Mouse (Mus musculus): ENCODE measurements around the gene Dgcr8. TPM values are rescaled to one million over a fixed set of nuclear protein-coding genes. Genes with fewer than 3 reads are reported as not detected.

Dgcr8 gene
- polyA plus RNA-seq, 1 experiment from 2014 or later = 26.4 TPM

- Histone ChIP-seq H3K27ac (ENCODE audit: low read depth, low read length) (peak overlapping the region; percentile 93), H3K9ac (ENCODE audit: low read depth, low read length) (peak overlapping the region; percentile 97), H3K27me3 (ENCODE audit: control insufficient read depth, insufficient read depth, low read length) (no peaks in the 10 kb centered on the region), H3K36me3 (ENCODE audit: control insufficient read depth, insufficient read depth, low read length) (peaks cover 44% of the 10 kb centered on the region), H3K4me3 (ENCODE audit: low read depth, low read length) (peak overlapping the region; percentile 96), H3K9me3 (replicated peaks; ENCODE audit: control insufficient read depth, low read length) (no peaks in the 10 kb centered on the region), H3K4me1 (ENCODE audit: control insufficient read depth, insufficient read depth, low read length) (peaks cover 24% of the 10 kb centered on the region), H3K4me2 (peak overlapping the region; percentile 91)
- ATAC-seq (replicated peaks; ENCODE audit: insufficient number of reproducible peaks, low FRiP score, low TSS enrichment) = no peak
- under 1% methylated on average over 33 of the region's 33 CpGs for WGBS (ENCODE audit: insufficient replicate concordance)
Measured at GRCm38 (mm10) chr16:18247521-18248399, 41.3 kb downstream of the Dgcr8 start.

DNA sequence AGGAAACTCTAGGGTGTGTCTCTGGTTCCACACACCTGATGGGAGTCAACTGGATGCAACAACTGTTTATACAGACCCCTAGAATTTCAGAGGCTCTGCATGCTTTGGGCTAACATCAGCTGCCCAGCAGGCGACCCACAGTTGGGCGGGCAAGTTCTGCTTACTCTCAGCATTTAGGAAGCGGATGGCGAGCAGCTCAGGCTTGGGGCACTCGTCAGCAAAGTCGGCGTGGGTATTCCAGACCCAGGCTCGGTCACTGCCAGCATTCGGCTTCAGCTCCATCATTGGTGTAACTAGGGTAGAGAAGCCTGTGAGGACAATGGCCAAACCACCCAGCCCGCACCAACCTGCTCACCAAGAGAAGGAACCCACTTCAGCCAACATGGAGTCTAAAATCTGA, 47.5 kb downstream of the Dgcr8 start:
- ATAC-seq (replicated peaks; ENCODE audit: insufficient number of reproducible peaks, low FRiP score, low TSS enrichment) = no peak
- WGBS (ENCODE audit: insufficient replicate concordance) = 88% methylated on average over 10 of the region's 10 CpGs

GRCm38 (mm10) chr16:18236676-18237501, 52.2 kb downstream of the Dgcr8 start:
- peaks cover 23% of the 10 kb centered on the region for H3K4me1 ChIP-seq (ENCODE audit: control insufficient read depth, insufficient read depth, low read length)
- no peak overlapping the region for H3K27ac ChIP-seq (ENCODE audit: low read depth, low read length)

More for the DNA sequence above, 47.5 kb downstream of the Dgcr8 start:
- Histone ChIP-seq H3K27ac (ENCODE audit: low read depth, low read length) (no peak overlapping the region), H3K36me3 (ENCODE audit: control insufficient read depth, insufficient read depth, low read length) (peaks cover 60% of the 10 kb centered on the region), H3K4me1 (ENCODE audit: control insufficient read depth, insufficient read depth, low read length) (peaks cover 2% of the 10 kb centered on the region), H3K4me2 (no peak overlapping the region), H3K4me3 (ENCODE audit: low read depth, low read length) (no peak overlapping the region), H3K9me3 (replicated peaks; ENCODE audit: control insufficient read depth, low read length) (no peaks in the 10 kb centered on the region), H3K27me3 (ENCODE audit: control insufficient read depth, insufficient read depth, low read length) (no peaks in the 10 kb centered on the region), H3K9ac (ENCODE audit: low read depth, low read length) (no peak overlapping the region)

DNA sequence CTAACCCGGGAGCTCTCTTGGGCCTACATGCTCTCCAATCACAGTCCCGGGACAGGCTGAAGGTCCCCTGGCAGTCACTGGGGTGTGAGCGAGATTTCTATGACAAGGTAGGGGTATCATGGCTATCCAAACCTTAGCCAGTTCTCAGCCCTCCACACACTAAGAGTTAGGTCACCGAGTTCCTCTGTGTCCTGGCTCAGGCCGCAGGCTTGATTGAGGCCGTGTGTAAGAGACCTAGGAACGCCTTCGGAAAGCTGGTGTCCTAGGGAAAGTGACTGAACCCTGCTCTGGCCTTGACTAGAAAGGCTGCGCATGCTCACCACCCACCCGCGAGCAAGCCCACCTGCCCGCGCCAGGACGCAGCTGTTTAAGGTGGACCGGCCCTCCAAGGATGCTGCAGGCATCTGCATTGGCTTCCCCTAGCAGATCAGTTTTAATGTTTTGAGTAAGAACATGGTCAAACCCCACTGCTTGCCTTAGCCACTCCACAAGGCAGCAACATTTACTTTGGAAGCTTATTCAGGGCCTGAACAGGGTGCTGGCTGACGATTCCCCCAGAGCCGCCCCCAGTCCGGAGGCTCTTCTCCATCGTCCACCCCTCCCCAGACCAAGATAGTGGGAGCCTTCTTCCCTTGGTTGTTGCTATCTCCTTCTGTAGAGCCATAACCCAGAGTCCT, 53.5 kb downstream of the Dgcr8 start:
- Histone ChIP-seq H3K4me1 (ENCODE audit: control insufficient read depth, insufficient read depth, low read length) (peaks cover 29% of the 10 kb centered on the region), H3K27me3 (ENCODE audit: control insufficient read depth, insufficient read depth, low read length) (no peaks in the 10 kb centered on the region), H3K36me3 (ENCODE audit: control insufficient read depth, insufficient read depth, low read length) (peaks cover 10% of the 10 kb centered on the region), H3K4me2 (peak overlapping the region; percentile 79), H3K4me3 (ENCODE audit: low read depth, low read length) (peak overlapping the region; percentile 75), H3K9me3 (replicated peaks; ENCODE audit: control insufficient read depth, low read length) (no peaks in the 10 kb centered on the region), H3K27ac (ENCODE audit: low read depth, low read length) (peak overlapping the region; percentile 85), H3K9ac (ENCODE audit: low read depth, low read length) (peak overlapping the region; percentile 85)
- WGBS (ENCODE audit: insufficient replicate concordance) = 4% methylated on average over 19 of the region's 19 CpGs
- ATAC-seq (replicated peaks; ENCODE audit: insufficient number of reproducible peaks, low FRiP score, low TSS enrichment) = peak; percentile 41; the same call in 1 of the 2 replicates

More at GRCm38 (mm10) chr16:18236676-18237501, 52.2 kb downstream of the Dgcr8 start:
- Histone ChIP-seq H3K9me3 (replicated peaks; ENCODE audit: control insufficient read depth, low read length) (no peaks in the 10 kb centered on the region), H3K4me3 (ENCODE audit: low read depth, low read length) (0 out of 2 replicates have a peak overlapping the region, but pooled peaks have one; percentile 75), H3K4me2 (peak overlapping the region; percentile 79; the same call in 1 of the 2 replicates), H3K36me3 (ENCODE audit: control insufficient read depth, insufficient read depth, low read length) (peaks cover 17% of the 10 kb centered on the region), H3K27me3 (ENCODE audit: control insufficient read depth, insufficient read depth, low read length) (no peaks in the 10 kb centered on the region), H3K9ac (ENCODE audit: low read depth, low read length) (no peak overlapping the region)
- 71% methylated on average over 7 of the region's 7 CpGs for WGBS (ENCODE audit: insufficient replicate concordance)
- no peak for ATAC-seq (replicated peaks; ENCODE audit: insufficient number of reproducible peaks, low FRiP score, low TSS enrichment)

DNA sequence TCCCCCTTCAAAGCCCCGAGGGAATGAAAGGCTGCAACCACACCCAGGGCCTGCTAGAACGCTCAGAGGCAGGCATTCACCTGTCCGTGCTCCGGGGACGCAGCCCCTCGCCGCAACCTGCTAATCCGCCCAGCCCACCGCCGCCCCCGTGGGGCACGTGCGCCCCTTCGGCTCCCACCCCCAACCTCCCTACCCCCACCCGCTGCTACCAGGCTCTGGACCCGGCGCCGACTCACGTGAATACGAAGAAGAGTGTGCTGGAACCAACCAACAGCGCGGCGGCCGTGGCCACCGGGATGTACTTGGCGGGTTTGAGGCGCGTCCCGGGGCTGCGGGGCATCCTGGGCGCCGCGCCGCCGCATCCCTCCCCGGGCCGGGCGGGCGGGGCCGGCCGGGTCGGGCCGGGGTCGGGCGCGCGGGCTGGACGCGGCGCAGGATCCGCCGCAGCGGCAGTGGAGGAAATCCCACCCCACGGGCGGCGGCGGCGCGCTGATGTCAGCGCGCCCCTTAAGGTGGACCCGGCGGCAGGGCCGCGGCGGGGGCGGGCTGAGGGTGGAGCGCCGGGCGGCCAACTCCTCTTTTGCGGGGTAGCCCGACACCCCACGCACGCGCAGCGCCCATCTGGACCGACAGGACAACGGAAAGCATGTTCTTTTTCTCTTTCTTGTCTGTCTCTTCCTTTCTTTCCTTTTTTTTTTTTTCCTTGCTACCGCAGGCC, 54.2 kb downstream of the Dgcr8 start, which contains the start of gene Zdhhc8:
TSS of gene Zdhhc8 (minus strand) at position 466 of the 718 bp plus-strand sequence.
- H3K4me2 ChIP-seq = peak within 1 kb of the TSS; percentile 79
- peak within 1 kb of the TSS; percentile 75 for H3K4me3 ChIP-seq (ENCODE audit: low read depth, low read length)
- H3K9me3 ChIP-seq (replicated peaks; ENCODE audit: control insufficient read depth, low read length) = no peaks in the 10 kb centered on the region
- H3K27ac ChIP-seq (ENCODE audit: low read depth, low read length) = peak within 1 kb of the TSS; percentile 85
- H3K27me3 ChIP-seq (ENCODE audit: control insufficient read depth, insufficient read depth, low read length) = no peaks in the 10 kb centered on the region
- peak within 1 kb of the TSS; percentile 85 for H3K9ac ChIP-seq (ENCODE audit: low read depth, low read length)
- ATAC-seq (replicated peaks; ENCODE audit: insufficient number of reproducible peaks, low FRiP score, low TSS enrichment) = peak; percentile 73
- H3K36me3 ChIP-seq (ENCODE audit: control insufficient read depth, insufficient read depth, low read length) = peaks cover 5% of the 10 kb centered on the region
- H3K4me1 ChIP-seq (ENCODE audit: control insufficient read depth, insufficient read depth, low read length) = peaks cover 36% of the 10 kb centered on the region
- under 1% methylated on average over 73 of the region's 79 CpGs for WGBS (ENCODE audit: insufficient replicate concordance)

DNA sequence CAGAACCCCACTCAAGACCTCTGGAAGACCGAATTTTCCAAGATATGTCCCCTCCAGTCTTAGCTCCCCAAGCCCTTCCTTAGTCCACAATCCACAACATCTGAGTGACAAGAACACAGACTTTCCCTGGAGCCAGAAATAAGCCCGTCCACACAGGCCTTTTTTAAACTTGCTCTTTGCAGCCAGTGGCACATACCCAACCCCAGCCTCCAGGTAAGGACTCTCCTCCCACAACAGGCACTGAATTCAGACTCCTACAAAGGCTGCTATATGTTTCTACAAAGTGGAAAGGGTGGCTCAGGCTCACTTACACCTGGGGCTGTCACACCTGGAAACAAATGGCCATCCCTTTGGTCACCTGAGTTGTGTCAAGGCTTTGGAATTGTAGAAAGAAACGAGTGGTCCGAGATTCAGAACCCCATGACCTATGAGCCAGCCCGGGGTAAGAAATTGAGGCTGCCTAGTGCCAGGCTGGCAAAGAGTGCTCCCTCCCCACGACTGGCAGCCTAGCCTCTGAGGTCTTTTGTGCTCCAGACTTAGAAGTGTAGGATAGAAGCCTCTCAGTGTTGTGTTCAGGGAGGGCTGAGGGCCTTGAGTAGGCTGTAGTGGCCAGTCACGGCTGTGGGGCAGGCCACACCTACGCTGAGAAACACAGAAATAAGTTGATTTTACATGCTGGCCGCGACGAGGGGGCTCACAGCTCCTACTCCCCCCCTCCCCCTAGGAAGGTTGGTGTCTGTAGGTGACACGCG, 55.0 kb downstream of the Dgcr8 start:
- WGBS (ENCODE audit: insufficient replicate concordance) = 18% methylated on average over 13 of the region's 13 CpGs
- no peaks in the 10 kb centered on the region for H3K36me3 ChIP-seq (ENCODE audit: control insufficient read depth, insufficient read depth, low read length)
- H3K4me1 ChIP-seq (ENCODE audit: control insufficient read depth, insufficient read depth, low read length) = peaks cover 39% of the 10 kb centered on the region
- no peaks in the 10 kb centered on the region for H3K9me3 ChIP-seq (replicated peaks; ENCODE audit: control insufficient read depth, low read length)
- H3K27me3 ChIP-seq (ENCODE audit: control insufficient read depth, insufficient read depth, low read length) = no peaks in the 10 kb centered on the region
- H3K4me3 ChIP-seq (ENCODE audit: low read depth, low read length) = peak overlapping the region; percentile 75
- H3K4me2 ChIP-seq = peak overlapping the region; percentile 79
- H3K27ac ChIP-seq (ENCODE audit: low read depth, low read length) = peak overlapping the region; percentile 85
- H3K9ac ChIP-seq (ENCODE audit: low read depth, low read length) = peak overlapping the region; percentile 85
- ATAC-seq (replicated peaks; ENCODE audit: insufficient number of reproducible peaks, low FRiP score, low TSS enrichment) = no peak

DNA sequence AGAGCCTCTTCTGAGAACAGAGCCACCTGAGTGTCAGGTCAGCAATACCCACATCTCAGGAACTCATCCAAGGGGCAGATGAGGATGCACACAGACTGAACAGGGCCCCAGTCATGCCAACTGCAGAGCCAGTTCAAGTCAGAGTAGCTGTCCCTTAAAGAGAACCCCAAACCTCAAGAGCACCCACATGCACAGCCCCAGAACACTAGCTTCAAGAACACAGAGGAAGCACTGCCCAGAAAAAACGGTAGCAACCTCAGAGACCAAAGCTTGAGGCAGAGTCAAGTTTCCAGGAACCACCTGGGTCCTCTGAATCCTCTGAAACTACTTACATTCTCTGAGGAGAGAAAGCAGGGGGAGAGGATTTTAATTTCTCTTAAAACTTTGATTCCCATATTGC, 55.6 kb downstream of the Dgcr8 start:
- Histone ChIP-seq H3K4me2 (peak overlapping the region; percentile 79), H3K36me3 (ENCODE audit: control insufficient read depth, insufficient read depth, low read length) (no peaks in the 10 kb centered on the region), H3K27me3 (ENCODE audit: control insufficient read depth, insufficient read depth, low read length) (no peaks in the 10 kb centered on the region), H3K4me1 (ENCODE audit: control insufficient read depth, insufficient read depth, low read length) (peaks cover 45% of the 10 kb centered on the region), H3K27ac (ENCODE audit: low read depth, low read length) (no peak overlapping the region), H3K9me3 (replicated peaks; ENCODE audit: control insufficient read depth, low read length) (no peaks in the 10 kb centered on the region), H3K9ac (ENCODE audit: low read depth, low read length) (0 out of 2 replicates have a peak overlapping the region, but pooled peaks have one; percentile 22), H3K4me3 (ENCODE audit: low read depth, low read length) (peak overlapping the region; percentile 75)
- WGBS (ENCODE audit: insufficient replicate concordance) = 50% methylated on average over 1 of the region's 1 CpGs
- no peak for ATAC-seq (replicated peaks; ENCODE audit: insufficient number of reproducible peaks, low FRiP score, low TSS enrichment)
